ENCODE assay signal across 18 mouse cellular contexts in the genomic region with DNA sequence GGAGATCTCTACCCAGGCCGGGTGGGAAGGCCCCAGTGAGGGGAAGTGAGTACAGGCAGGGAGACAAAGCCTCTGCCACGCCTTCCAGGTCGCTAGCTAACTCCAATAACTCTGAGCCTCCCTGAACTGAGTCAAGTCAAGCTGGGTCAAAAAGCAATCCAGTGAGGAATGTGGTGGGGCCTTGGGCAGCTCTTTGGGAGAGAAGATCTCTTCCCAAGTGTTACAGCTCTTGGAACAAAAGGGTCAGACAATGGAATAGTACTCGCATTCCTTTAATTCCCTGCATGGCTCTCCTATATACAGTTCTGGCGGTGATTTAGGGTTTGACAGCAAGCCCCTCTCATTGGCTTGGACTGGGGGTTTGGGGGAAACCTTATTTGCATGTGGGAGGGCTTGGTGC. TPM values are rescaled to one million over a fixed set of nuclear protein-coding genes. Genes with fewer than 3 reads are reported as not detected.
"Had no signal": no experiment of that assay in that cellular context is flagged by ENCODE, and none has a peak within 500 bp of the region (broad histone marks: within the 10 kb centered on the region; RNA-seq: fewer than 3 reads in every experiment).

No protein-coding gene starts in this region.

- DNase-seq: heart, postnatal 10 days; heart, postnatal 14 days; heart, postnatal 36 days; heart, postnatal 4 days; kidney, adult 11 months; kidney, adult 18-20 months; kidney, adult 2 months; kidney, adult 8-10 months; kidney, adult 9 months; kidney, postnatal 10 days; kidney, postnatal 14 days; kidney, postnatal 25 days; kidney, postnatal 36 days; kidney, postnatal 4 days; layer of hippocampus, adult 9-11 months; layer of hippocampus, postnatal 36 days had no signal

RNA-seq across cellular contexts. Expression of a gene that starts 28.1 kb away (rescaled TPM):
- total RNA-seq: heart, postnatal 10 days; heart, postnatal 14 days; heart, postnatal 25 days; heart, postnatal 36 days; heart, postnatal 4 days; hematopoietic stem cell, adult 5-6 weeks had no signal

RNA-seq across cellular contexts. Expression of a gene that starts 39.2 kb away (rescaled TPM):
- total RNA-seq: heart, postnatal 10 days; heart, postnatal 14 days; heart, postnatal 25 days; heart, postnatal 36 days; heart, postnatal 4 days; hematopoietic stem cell, adult 5-6 weeks had no signal
